Mouse (Mus musculus) adrenal gland, postnatal 14 days (tissue): ENCODE measurements around the gene 9930104L06Rik. TPM values are rescaled to one million over a fixed set of nuclear protein-coding genes. Genes with fewer than 3 reads are reported as not detected.

Experiments used
- total RNA-seq: library from RNA; stranded (reverse); gene quantifications from 2 replicates; pipeline ENCODE4 v1.2.3, GENCODE M21; 2021

The 9930104L06Rik gene
- total RNA-seq, 1 experiment from 2014 or later = 12.9 TPM

Other genes starting within 250 kb of the 9930104L06Rik start
- gene Utp11, start 243.4 kb upstream of the 9930104L06Rik start, total RNA-seq = 34.1 and 37.3 TPM in 2 replicates
- gene Fhl3, start 236.3 kb upstream of the 9930104L06Rik start, total RNA-seq = 7.3 and 8.5 TPM in 2 replicates
- 41.5 and 42.8 TPM in 2 replicates for gene Sf3a3, start 222.3 kb upstream of the 9930104L06Rik start, total RNA-seq
- gene Inpp5b, start 195.2 kb upstream of the 9930104L06Rik start, total RNA-seq = 23.8 and 24.6 TPM in 2 replicates
- gene Mtf1, start 134.9 kb upstream of the 9930104L06Rik start, total RNA-seq = 21.1 and 22.5 TPM in 2 replicates
- 36.4 and 38.7 TPM in 2 replicates for gene Yrdc, start 86.4 kb upstream of the 9930104L06Rik start, total RNA-seq
- gene 1110065P20Rik, start 85.9 kb upstream of the 9930104L06Rik start, total RNA-seq = 44.6 and 50.1 TPM in 2 replicates
- 3.6 and 4.1 TPM in 2 replicates for gene Maneal, start 74.9 kb upstream of the 9930104L06Rik start, total RNA-seq
- gene Epha10, start 56.1 kb upstream of the 9930104L06Rik start, total RNA-seq = 4.4 and 4.7 TPM in 2 replicates
- gene Cdca8, start 2.3 kb downstream of the 9930104L06Rik start, total RNA-seq = 14.9 and 15.3 TPM in 2 replicates
- gene Rspo1, start 49.4 kb downstream of the 9930104L06Rik start, total RNA-seq = 4.2 and 5.3 TPM in 2 replicates
- 53.7 and 64.9 TPM in 2 replicates for gene Gnl2, start 79.5 kb downstream of the 9930104L06Rik start, total RNA-seq
- gene Dnali1, start 128.7 kb downstream of the 9930104L06Rik start, total RNA-seq = not detected in 2 replicates
- 17.1 and 17.8 TPM in 2 replicates for gene Snip1, start 129.6 kb downstream of the 9930104L06Rik start, total RNA-seq
- gene Meaf6, start 148.1 kb downstream of the 9930104L06Rik start, total RNA-seq = 28.9 and 33.0 TPM in 2 replicates
- gene Zc3h12a, start 190.8 kb downstream of the 9930104L06Rik start, total RNA-seq = 5.4 and 6.3 TPM in 2 replicates